Mouse (Mus musculus) erythroblast, embryonic 14.5 days (primary cell): ENCODE results near the gene Frs2. TPM values are rescaled to one million over a fixed set of nuclear protein-coding genes. Genes with fewer than 3 reads are reported as not detected.

Experiments used
- H3K27me3 ChIP-seq: 2 replicates; pipeline ENCODE4 v1.6.1; 2012; ENCODE audit warnings: inconsistent platforms; ENCODE audit not compliant: control insufficient read depth
- H3K36me3 ChIP-seq: 2 replicates; pipeline ENCODE4 v1.6.1; 2012; ENCODE audit warnings: mild to moderate bottlenecking, inconsistent platforms; ENCODE audit not compliant: control insufficient read depth
- H3K4me1 ChIP-seq: 2 replicates; pipeline ENCODE4 v1.6.1; 2012; ENCODE audit warnings: inconsistent platforms; ENCODE audit not compliant: control insufficient read depth
- H3K4me3 ChIP-seq: replicated peaks from 2 replicates; pipeline ENCODE3; 2012; ENCODE audit warnings: moderate library complexity, mild to moderate bottlenecking, inconsistent platforms
- H3K9me3 ChIP-seq: 2 replicates; pipeline ENCODE4 v1.6.1; 2012; ENCODE audit warnings: low read length, inconsistent platforms, mixed read lengths; ENCODE audit not compliant: control insufficient read depth
- GATA1 ChIP-seq: IDR thresholded peaks from 2 replicates; pipeline ENCODE4 v1.6.1; 2012; ENCODE audit warnings: low read length, inconsistent platforms, mixed read lengths
- TAL1 ChIP-seq: IDR thresholded peaks from 3 replicates; pipeline ENCODE4 v1.6.1; 2012; ENCODE audit warnings: low read length, inconsistent platforms, mixed read lengths
- polyA plus RNA-seq: library from polyadenylated mRNA; stranded (reverse); fragments of >175 nt; gene quantifications from 2 replicates; pipeline ENCODE4 v1.2.3, GENCODE M21; 2012

The Frs2 gene
- 0.26 and 0.39 TPM in 2 replicates for polyA plus RNA-seq

DNA sequence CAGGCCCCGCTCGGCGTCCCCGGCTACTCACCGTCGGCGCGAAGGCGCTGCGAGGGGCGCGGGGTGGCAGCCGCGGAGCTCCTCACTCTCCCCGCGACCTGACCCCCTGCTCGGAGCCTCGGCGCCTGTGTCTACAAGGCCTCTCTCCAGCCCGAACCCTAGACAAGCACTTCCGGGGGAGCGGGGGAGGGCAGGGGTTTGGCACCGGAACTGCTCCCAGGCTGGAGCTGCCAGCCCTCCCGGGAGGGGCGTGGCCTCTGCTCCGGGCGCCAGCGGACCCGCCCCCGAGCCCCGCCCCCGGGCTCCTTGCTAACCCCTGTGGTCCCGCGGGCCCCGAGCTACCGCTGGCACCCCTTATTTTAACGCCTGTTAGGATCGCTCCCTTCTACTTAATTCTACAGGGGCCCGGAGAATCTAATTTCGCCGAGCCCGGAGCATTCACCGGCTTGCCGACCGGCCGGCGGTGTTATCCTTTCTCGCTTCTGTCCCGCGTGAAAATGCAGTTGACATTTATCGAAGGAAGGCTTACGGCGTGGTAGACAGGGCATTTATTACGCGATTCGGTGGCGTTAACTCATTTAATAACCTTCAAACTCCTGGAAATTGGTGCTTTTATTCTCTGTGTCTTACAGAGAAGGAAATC lies at the start of gene Frs2:
Gene Frs2 (minus strand): TSS at position 174 of the 643 bp plus-strand sequence.
- Histone ChIP-seq H3K4me1 (peaks cover 68% of the 10 kb centered on the region), H3K4me3 (peak within 1 kb of the TSS; percentile 92), H3K36me3 (peaks cover 16% of the 10 kb centered on the region), H3K27me3 (no peaks in the 10 kb centered on the region), H3K9me3 (no peaks in the 10 kb centered on the region)
- TF ChIP-seq GATA1 (no peak), TAL1 (no peak)

DNA sequence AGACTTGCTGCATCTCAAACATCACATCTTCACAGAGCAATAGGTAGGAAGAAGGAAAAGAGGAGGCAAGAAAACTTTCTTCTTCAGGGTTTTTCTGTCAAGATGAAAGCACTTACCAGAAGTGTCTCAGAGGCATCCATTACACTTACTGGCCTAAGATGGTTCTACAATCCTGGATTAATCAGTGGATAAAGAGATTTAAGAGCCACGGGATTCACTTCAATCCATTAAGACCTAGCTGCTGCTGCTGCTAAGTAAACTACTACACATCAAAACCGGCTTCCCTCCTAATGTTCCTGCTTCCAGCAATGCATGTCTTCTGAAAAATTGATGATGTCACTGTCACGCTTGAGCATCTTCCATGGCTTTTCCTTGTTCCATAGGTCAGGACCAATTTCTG lies 48.4 kb upstream of the Frs2 start:
- Histone ChIP-seq H3K4me3 (no peak overlapping the region), H3K36me3 (no peaks in the 10 kb centered on the region), H3K9me3 (no peaks in the 10 kb centered on the region), H3K27me3 (peaks cover 8% of the 10 kb centered on the region), H3K4me1 (no peaks in the 10 kb centered on the region; the same call in 1 of the 2 replicates)
- TF ChIP-seq GATA1 (no peak), TAL1 (no peak)

DNA sequence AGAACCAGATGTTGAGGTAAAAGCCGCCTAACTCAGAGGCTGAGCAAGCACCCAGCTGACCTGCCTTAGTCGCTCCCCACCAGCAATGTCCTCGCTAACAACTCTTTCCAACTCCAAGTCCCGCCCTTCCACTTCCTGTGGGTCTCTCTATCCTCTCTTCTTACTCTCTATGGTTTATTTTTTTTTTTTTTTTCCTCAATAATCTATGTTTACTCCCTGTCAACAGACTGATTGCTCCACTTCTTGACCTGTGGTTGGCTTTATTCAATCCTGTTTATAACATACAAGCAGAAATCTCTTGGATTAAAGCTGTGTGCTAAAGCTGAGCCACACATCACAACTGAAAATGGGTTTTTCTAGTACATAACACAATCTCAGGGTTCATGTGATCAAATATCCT lies 47.4 kb upstream of the Frs2 start:
- TF ChIP-seq TAL1 (no peak), GATA1 (no peak)
- H3K4me3 ChIP-seq, result no peak overlapping the region
- H3K27me3 ChIP-seq, result peaks cover 8% of the 10 kb centered on the region
- peaks cover under 1% of the 10 kb centered on the region for H3K4me1 ChIP-seq
- no peaks in the 10 kb centered on the region for H3K36me3 ChIP-seq
- no peaks in the 10 kb centered on the region for H3K9me3 ChIP-seq

DNA sequence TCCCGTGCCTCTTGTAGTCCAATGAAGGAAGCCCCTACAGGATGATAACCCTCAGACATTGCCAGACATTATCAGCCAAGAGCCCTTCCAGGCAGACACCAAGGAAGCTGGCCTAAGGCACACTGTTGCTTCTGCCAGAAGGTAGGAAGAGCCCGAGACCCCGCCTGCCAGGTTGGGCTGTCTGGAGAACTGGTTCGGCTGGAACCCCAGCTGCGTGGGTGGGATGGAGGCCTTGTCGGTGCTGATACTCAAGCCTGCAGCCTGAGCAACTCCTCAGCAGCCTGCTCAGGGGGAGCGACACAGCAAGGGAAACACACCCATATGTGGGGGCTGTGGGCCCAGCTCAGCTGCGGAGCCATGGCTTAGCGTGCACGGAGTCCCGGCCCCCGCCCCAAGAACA lies 46.7 kb upstream of the Frs2 start:
- Histone ChIP-seq H3K36me3 (no peaks in the 10 kb centered on the region), H3K9me3 (no peaks in the 10 kb centered on the region), H3K4me3 (no peak overlapping the region), H3K4me1 (peaks cover 4% of the 10 kb centered on the region), H3K27me3 (peaks cover 8% of the 10 kb centered on the region)
- TF ChIP-seq TAL1 (no peak), GATA1 (no peak)

DNA sequence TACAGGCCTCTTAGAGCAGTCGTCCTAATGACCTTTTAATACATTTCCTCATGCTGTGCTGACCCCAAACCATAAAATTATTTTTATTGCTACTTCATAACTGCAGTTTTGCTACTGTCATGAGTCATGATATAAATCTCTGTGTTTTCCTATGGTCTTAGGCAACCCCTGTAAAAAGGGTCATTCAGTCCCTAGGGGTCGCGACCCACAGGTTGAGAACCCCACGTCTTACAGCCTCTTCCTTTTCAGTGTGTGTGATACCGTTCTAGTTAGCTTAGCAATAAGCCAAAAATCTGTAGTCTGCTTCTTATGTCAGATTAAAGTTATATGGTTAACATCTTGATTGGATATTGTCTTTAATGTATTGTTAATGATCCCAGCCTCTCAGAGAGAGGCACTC lies 45.0 kb upstream of the Frs2 start:
- no peak overlapping the region for H3K4me3 ChIP-seq
- H3K9me3 ChIP-seq, result no peaks in the 10 kb centered on the region
- H3K4me1 ChIP-seq, result peaks cover 4% of the 10 kb centered on the region
- H3K36me3 ChIP-seq, result no peaks in the 10 kb centered on the region
- H3K27me3 ChIP-seq, result no peaks in the 10 kb centered on the region; the same call in 1 of the 2 replicates
- TF ChIP-seq GATA1, result no peak
- no peak for TF ChIP-seq TAL1

DNA sequence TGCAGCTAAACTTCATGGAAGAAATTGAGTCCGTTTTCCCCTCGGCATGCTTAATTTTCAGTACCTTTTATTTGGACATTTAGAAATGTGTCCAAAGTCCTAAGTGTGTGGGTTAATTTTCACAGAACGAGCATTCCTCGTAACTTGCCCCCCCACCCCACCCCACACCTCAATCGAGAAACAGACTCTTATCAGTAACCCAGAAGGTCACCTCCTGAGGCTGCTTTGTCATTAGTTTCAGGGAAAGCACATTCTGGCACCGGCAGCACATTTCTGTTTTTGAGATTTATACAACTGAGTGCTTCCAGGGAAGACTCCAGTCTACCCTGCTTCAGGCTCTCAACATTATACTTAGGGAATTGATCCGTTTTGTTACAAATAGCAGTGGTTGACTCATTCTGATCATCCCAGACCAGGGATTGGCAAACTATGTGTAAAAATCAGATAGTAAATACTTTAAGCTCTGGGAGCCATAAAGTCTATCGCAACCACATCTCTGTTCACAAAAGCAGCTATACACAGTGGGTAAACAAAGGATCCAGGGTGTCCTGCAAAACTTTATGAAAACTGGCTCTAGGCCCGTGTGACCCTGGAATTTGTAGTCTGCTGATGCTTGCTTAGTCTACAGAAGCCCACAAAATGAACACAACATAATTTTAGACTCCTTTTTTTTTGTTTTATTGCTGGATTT lies 37.2 kb upstream of the Frs2 start:
- H3K27me3 ChIP-seq, result peaks cover 4% of the 10 kb centered on the region
- H3K36me3 ChIP-seq, result no peaks in the 10 kb centered on the region
- H3K4me1 ChIP-seq, result peaks cover 22% of the 10 kb centered on the region
- H3K9me3 ChIP-seq, result no peaks in the 10 kb centered on the region
- TF ChIP-seq GATA1, result no peak
- TF ChIP-seq TAL1, result no peak
- no peak overlapping the region for H3K4me3 ChIP-seq

DNA sequence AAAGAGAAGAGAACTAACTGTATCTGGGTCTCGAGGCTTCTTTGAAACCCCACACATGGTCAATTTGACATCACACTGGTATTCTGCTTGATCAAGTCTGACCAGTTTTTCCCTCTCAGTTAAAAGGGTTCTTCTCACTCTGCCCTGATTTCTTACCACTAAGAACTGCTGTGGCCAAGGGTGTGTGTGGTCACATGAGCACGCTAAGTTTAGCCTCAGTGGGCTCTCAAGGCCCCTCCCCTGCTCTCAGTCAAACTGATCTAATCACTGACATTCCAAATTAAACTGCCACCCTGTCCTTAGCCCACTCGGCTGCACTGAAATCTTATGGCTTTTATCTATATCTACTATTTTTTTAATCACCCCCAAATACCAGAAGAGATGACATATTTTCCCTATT lies 32.8 kb upstream of the Frs2 start:
- no peaks in the 10 kb centered on the region for H3K9me3 ChIP-seq
- H3K27me3 ChIP-seq, result no peaks in the 10 kb centered on the region
- H3K4me1 ChIP-seq, result peaks cover 22% of the 10 kb centered on the region
- no peak for TF ChIP-seq TAL1
- TF ChIP-seq GATA1, result no peak
- no peak overlapping the region for H3K4me3 ChIP-seq
- no peaks in the 10 kb centered on the region for H3K36me3 ChIP-seq

DNA sequence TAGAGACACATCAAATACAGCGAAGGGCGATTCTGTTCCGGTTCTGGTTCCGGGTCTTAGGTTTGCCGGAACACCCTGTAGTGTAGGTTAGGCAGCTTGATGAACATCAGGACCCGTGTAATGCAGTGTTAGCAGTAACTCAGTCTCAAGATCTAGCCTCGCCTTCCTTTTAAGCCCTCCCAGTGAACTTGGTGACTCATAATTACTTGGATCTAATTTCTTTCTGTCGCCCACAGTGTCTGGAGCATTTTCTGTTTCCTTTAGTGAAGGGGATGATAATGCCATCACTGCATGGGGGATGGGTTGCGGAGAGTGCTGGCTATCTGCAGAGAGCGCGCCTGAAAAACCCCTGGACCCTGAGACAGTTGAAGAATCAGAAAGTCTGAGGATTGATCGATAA lies 26.3 kb upstream of the Frs2 start:
- no peaks in the 10 kb centered on the region for H3K9me3 ChIP-seq
- H3K4me3 ChIP-seq, result no peak overlapping the region
- peaks cover 40% of the 10 kb centered on the region for H3K4me1 ChIP-seq
- H3K36me3 ChIP-seq, result no peaks in the 10 kb centered on the region
- TF ChIP-seq GATA1 (no peak), TAL1 (no peak)
- H3K27me3 ChIP-seq, result no peaks in the 10 kb centered on the region

DNA sequence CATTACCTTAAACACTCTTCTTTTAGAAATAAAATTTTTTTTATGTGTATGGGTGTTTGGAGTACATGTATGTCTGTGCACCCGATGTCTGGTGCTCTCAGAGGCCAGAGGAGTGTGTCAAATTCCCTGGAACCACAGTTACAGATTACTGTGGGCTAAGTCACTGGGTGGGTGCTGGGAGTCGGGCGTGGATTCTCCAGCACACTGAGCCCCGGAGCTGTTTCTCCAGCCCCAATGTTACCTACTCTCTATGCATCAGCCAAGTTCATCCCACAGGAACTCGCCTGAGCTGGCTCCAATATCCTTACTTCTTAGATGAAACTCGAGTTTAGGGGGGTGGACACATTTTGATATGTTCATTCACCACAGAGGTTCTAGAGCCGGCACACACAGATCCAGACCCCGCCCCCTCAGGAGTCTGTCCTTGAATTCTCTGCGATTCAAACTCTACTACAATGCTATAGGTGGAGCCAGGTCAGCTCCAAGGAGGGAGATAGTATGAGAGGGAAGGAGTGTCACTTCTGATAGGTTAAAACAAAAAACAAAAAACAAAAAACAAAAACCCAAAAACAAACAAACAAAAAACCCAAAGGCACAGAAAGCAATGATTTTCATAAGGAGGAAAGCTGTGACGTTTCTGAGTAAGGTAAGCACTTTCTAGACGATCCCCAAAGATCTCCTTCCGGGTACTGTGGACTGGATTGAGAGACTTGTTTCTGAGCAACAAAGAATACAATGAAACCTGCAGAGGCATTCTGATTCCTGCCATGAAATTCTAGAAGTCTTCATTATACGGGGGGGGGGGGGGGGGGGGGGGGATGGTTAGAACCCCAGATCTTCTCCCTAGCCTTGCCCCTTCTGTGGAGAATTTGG lies 25.5 kb upstream of the Frs2 start:
- H3K4me1 ChIP-seq, result peaks cover 46% of the 10 kb centered on the region
- H3K36me3 ChIP-seq, result no peaks in the 10 kb centered on the region
- H3K27me3 ChIP-seq, result no peaks in the 10 kb centered on the region
- peak overlapping the region; percentile 43 for H3K4me3 ChIP-seq
- no peaks in the 10 kb centered on the region for H3K9me3 ChIP-seq
- TF ChIP-seq TAL1 (no peak), GATA1 (no peak)
